Mouse (Mus musculus) heart, postnatal 0 days (tissue): Measurements from ENCODE around the gene Vangl1.

Experiments
- CTCF ChIP-seq: IDR thresholded peaks from 2 replicates; pipeline ENCODE4 v1.5.1; 2016; ENCODE audit warnings: antibody characterized with exemption, control low read depth, low read depth
- EP300 ChIP-seq: IDR thresholded peaks from 2 replicates; pipeline ENCODE4 v1.6.1; 2016; ENCODE audit warnings: antibody characterized with exemption, low read depth

GRCm38 (mm10) chr3:102144401-102144800 is 60.1 kb downstream of the Vangl1 start:
- TF ChIP-seq CTCF (no peak), EP300 (no peak)
